Mouse (Mus musculus) MEL (cell line): ENCODE measurements at regions not wholly inside any gene's neighbourhood (a gene's known extent, or its start where the extent isn't known, plus 50 kb on each side); places are given as distances from the start of the nearest gene placed in this dataset.

ENCODE experiments used
- CTCF ChIP-seq, 3 experiments: IDR thresholded peaks in 2 of 3; conservative IDR thresholded peaks in 1 of 3; 2 replicates each; pipeline ENCODE4 v1.5.1; 2011 to 2012; ENCODE audit warnings: low read length in 3 of 3, low read depth in 2 of 3, mild to moderate bottlenecking in 2 of 3, improper control_type of control experiment in 1 of 3, inconsistent platforms in 1 of 3, mixed read lengths in 1 of 3, moderate library complexity in 1 of 3; ENCODE audit not compliant: control insufficient read depth in 1 of 3, insufficient read depth in 1 of 3, poor library complexity in 1 of 3, severe bottlenecking in 1 of 3
- ETS1 ChIP-seq: IDR thresholded peaks from 2 replicates; pipeline ENCODE4 v1.6.1; 2012; ENCODE audit warnings: low read depth, mild to moderate bottlenecking, inconsistent platforms, low read length, improper control_type of control experiment, moderate library complexity
- GATA1 ChIP-seq: IDR thresholded peaks from 2 replicates; pipeline ENCODE4 v1.6.1; 2011; ENCODE audit warnings: low read depth, low read length, improper control_type of control experiment
- MAFK ChIP-seq: IDR thresholded peaks from 2 replicates; pipeline ENCODE4 v1.6.1; 2011; ENCODE audit warnings: low read depth, mild to moderate bottlenecking, low read length, improper control_type of control experiment, borderline replicate concordance
- MAZ ChIP-seq: IDR thresholded peaks from 2 replicates; pipeline ENCODE4 v1.6.1; 2012; ENCODE audit warnings: low read depth, mild to moderate bottlenecking, inconsistent platforms, low read length, improper control_type of control experiment
- RAD21 ChIP-seq: IDR thresholded peaks from 2 replicates; pipeline ENCODE4 v1.6.1; 2011; ENCODE audit warnings: mild to moderate bottlenecking, low read depth, low read length, improper control_type of control experiment
- USF1 ChIP-seq: IDR thresholded peaks from 2 replicates; pipeline ENCODE4 v1.6.1; 2014; ENCODE audit warnings: low read depth, mild to moderate bottlenecking, inconsistent platforms, low read length, improper control_type of control experiment, moderate library complexity
- ZC3H11A ChIP-seq: IDR thresholded peaks from 2 replicates; pipeline ENCODE4 v1.6.1; 2012; ENCODE audit warnings: low read depth, mild to moderate bottlenecking, inconsistent platforms, low read length, improper control_type of control experiment

DNA sequence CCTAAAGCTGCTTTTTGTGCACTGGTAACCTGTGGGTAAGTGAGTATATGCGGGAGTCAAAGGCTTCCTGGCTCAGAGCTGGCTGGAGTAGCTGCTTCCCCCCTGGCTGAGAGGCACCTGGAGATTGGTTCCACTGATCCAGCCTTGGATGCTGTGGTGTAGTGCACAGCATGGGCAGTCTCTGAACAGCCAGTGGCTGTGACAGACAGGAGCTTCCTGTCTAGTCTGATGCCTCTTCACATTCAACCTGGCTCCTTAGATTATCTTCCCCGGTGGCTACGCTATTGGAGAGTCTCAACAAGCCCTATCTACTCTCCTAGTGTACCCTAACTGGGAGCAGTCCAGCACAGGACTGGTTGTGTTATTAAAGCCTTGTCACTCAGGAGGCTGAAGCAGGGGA lies 160.4 kb upstream of the Adgrl2 start:
- no peak for TF ChIP-seq MAZ
- TF ChIP-seq ZC3H11A: no peak
- TF ChIP-seq ETS1: no peak
- TF ChIP-seq GATA1: no peak
- TF ChIP-seq CTCF (IDR thresholded peaks at IDR 0.05 in 2 of 3, conservative IDR thresholded peaks at IDR 0.05 in 1 of 3; ENCODE audit: control insufficient read depth in 1 of 3, insufficient read depth in 1 of 3, low read depth in 2 of 3, low read length in 3 of 3, poor library complexity in 1 of 3, severe bottlenecking in 1 of 3): no peak
- no peak for TF ChIP-seq USF1
- no peak for TF ChIP-seq MAFK
- no peak for TF ChIP-seq RAD21
